Mouse (Mus musculus) embryonic facial prominence, embryonic 10.5 days (tissue): ENCODE results near the gene Arnt2. TPM values are rescaled to one million over a fixed set of nuclear protein-coding genes. Genes with fewer than 3 reads are reported as not detected.

ENCODE experiments used
- DNase-seq: peaks from one replicate; pipeline ENCODE4 v3.0.0-alpha.2; 2017; ENCODE audit warnings: low spot score
- H3K27ac ChIP-seq: fragments of 300-500 bp; sonication (generic); replicated peaks from 2 replicates; pipeline ENCODE4 v1.5.1; 2016; ENCODE audit warnings: mild to moderate bottlenecking
- H3K27me3 ChIP-seq: fragments of 300-500 bp; sonication (generic); replicated peaks from 2 replicates; pipeline ENCODE4 v1.6.1; 2016; ENCODE audit warnings: low read depth, mild to moderate bottlenecking; ENCODE audit not compliant: poor library complexity, severe bottlenecking
- H3K36me3 ChIP-seq: fragments of 300-500 bp; sonication (generic); replicated peaks from 2 replicates; pipeline ENCODE4 v1.6.1; 2016; ENCODE audit warnings: mild to moderate bottlenecking, moderate library complexity
- H3K4me1 ChIP-seq: fragments of 300-500 bp; sonication (generic); 2 replicates; pipeline ENCODE4 v1.6.1; 2016
- H3K4me3 ChIP-seq: fragments of 300-500 bp; sonication (generic); 2 replicates; pipeline ENCODE4 v1.5.1; 2016; ENCODE audit warnings: mild to moderate bottlenecking, moderate library complexity
- H3K9me3 ChIP-seq: fragments of 300-500 bp; sonication (generic); 2 replicates; pipeline ENCODE4 v1.6.1; 2016; ENCODE audit warnings: mild to moderate bottlenecking
- WGBS: fragments of 180-500 bp; shearing (Covaris S2); methylation state at CpG from one replicate; pipeline ENCODE4 v1.1.7; 2016; 5-methylcytosine and 5-hydroxymethylcytosine counted together
- polyA plus RNA-seq: library from polyadenylated mRNA; unstranded; fragments of >200 nt; fragmentation: Nextera tagmentation; extraction: Ambion mirVana; gene quantifications from 2 replicates; pipeline ENCODE4 v1.2.1, GENCODE M21; 2016

Arnt2 gene
- polyA plus RNA-seq, 1 experiment from 2014 or later, result 22.2 TPM

DNA sequence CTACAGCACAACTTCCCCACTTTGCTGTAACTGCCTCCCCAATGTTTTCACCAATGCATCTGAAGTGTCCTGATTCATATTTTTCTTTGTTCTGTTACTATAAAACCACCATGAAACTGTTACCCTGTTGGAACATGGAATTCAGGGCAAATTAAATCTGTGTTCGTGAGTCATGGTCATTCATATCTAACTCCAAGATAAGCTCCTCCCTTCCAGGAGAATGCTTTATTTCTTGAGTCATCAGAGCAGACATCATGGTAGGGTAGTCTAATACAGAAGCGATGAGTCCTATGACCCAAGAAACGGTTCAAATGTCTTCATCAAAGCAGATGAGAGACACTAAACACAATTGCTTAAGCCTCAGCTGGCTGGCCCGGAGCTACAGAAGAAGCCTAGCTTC, 25.2 kb downstream of the Arnt2 start:
- H3K27ac ChIP-seq, result no peak overlapping the region
- 91% methylated on average over 4 of the region's 4 CpGs for WGBS
- H3K36me3 ChIP-seq, result peaks cover 8% of the 10 kb centered on the region; the same call in 1 of the 2 replicates
- no peaks in the 10 kb centered on the region for H3K4me1 ChIP-seq
- H3K9me3 ChIP-seq, result no peaks in the 10 kb centered on the region
- no peak for DNase-seq
- no peak overlapping the region for H3K4me3 ChIP-seq
- H3K27me3 ChIP-seq, result no peaks in the 10 kb centered on the region

DNA sequence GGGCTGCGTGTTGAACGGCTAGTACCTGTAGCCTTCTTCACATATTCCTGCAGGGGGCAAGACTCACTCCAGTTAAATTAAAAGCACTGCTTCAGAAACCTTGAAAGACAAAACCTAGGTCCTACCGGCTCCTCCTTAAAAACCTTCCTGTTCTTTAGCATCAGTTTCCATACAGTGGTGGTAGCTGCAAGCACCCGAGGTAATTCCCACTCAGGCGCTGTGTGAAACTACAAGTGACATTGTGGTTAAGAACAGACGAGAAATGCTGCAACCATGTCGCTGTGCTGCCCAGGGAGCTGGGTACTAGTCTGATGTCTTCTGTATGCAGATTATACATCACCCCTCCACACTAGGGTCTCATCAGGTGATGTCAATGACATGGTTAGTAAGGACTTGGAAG, 25.9 kb downstream of the Arnt2 start:
- 91% methylated on average over 7 of the region's 7 CpGs for WGBS
- no peak for DNase-seq
- H3K9me3 ChIP-seq, result no peaks in the 10 kb centered on the region

DNA sequence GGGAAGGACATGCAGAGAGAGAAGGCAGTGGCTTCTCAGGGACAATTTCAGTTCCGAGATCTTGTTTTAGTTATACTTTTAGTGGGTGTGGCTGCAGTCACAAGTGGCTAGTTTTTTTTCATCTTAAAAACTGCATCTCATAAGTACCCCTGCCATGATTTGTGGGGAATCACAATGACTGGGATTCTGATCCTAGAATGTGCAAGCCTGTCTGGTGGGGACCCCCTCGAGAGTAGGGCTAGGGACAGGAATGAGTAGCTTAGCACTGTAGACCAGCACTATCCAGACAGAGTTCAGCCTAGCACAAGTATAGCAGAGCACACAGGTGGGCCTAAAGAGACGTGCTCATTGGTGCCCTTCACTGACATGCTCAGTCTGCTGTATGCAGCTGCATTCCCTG, 27.6 kb downstream of the Arnt2 start:
- H3K9me3 ChIP-seq, result no peaks in the 10 kb centered on the region
- peaks cover 8% of the 10 kb centered on the region; the same call in 1 of the 2 replicates for H3K36me3 ChIP-seq
- H3K4me1 ChIP-seq, result no peaks in the 10 kb centered on the region
- WGBS, result 88% methylated on average over 3 of the region's 3 CpGs
- no peaks in the 10 kb centered on the region for H3K27me3 ChIP-seq
- H3K4me3 ChIP-seq, result no peak overlapping the region
- DNase-seq, result no peak
- no peak overlapping the region for H3K27ac ChIP-seq

More for the DNA sequence above, 25.9 kb downstream of the Arnt2 start:
- peaks cover 8% of the 10 kb centered on the region; the same call in 1 of the 2 replicates for H3K36me3 ChIP-seq
- H3K27me3 ChIP-seq, result no peaks in the 10 kb centered on the region
- H3K4me3 ChIP-seq, result no peak overlapping the region
- no peak overlapping the region for H3K27ac ChIP-seq
- no peaks in the 10 kb centered on the region for H3K4me1 ChIP-seq

DNA sequence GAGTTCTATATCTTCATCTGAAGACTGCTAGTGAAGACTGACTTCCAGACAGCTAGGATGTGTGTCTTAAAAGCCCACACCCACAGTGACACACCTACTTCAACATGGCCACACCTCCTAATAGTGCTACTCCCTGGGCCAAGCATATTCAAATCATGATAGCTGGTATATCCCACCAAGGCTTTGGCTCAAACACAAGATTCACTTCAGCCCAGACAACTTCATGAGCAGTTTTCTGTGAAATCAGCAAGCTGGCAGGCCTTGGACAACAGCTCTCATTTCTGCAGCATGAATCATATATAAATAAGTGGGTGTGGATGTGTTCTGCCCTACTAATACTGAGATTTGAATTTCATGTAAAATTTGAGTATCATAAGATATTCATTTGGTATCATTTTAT, 29.2 kb downstream of the Arnt2 start:
- no peak overlapping the region for H3K4me3 ChIP-seq
- peaks cover 10% of the 10 kb centered on the region; the same call in 1 of the 2 replicates for H3K36me3 ChIP-seq
- no peak for DNase-seq
- H3K4me1 ChIP-seq, result no peaks in the 10 kb centered on the region
- H3K9me3 ChIP-seq, result no peaks in the 10 kb centered on the region
- no peak overlapping the region for H3K27ac ChIP-seq
- H3K27me3 ChIP-seq, result no peaks in the 10 kb centered on the region

DNA sequence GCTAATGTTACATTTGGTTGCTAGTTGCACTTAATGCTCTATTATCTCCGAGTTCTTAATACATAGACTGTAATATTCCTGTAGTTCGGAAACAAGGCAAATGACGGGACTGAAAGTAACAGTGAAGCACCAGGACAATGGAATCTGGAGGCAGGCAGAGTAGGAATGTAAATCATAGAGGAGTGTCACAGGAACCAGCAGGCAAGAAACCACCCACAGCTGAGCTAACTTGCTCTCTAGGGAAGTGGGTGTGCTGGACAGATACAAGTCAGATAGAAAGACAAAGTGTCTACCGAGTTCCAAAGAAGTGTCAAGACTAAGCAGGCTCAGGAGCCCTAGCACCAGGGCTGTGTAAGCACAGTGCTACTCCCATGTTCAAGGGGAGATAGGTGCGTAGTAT, 32.6 kb downstream of the Arnt2 start:
- Histone ChIP-seq H3K4me1 (no peaks in the 10 kb centered on the region), H3K9me3 (no peaks in the 10 kb centered on the region), H3K27ac (no peak overlapping the region), H3K36me3 (peaks cover 13% of the 10 kb centered on the region; the same call in 1 of the 2 replicates), H3K27me3 (no peaks in the 10 kb centered on the region), H3K4me3 (no peak overlapping the region)
- no peak for DNase-seq
- 81% methylated on average over 5 of the region's 5 CpGs for WGBS

DNA sequence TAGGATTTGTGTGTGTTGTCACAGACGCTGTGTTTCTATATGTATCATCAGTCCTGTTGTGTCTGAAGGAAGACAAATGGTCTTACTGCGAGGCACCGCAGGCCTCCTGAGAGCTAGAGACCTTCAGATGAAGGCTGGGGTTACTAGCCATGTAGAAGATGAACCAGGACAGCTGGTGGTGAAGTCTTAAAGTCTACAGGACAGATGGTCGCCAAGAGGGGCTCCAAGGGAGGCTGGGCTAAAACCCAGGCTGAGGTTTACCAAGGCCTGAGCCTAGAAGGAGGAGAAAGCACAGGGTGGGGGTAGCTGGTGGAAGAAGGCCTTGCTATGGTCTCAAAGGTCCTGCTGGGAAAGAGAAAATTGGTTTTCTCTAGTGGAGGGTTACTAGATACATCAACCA, 36.3 kb downstream of the Arnt2 start:
- Histone ChIP-seq H3K27me3 (no peaks in the 10 kb centered on the region), H3K27ac (no peak overlapping the region), H3K36me3 (peaks cover 5% of the 10 kb centered on the region; the same call in 1 of the 2 replicates), H3K4me3 (no peak overlapping the region), H3K4me1 (no peaks in the 10 kb centered on the region), H3K9me3 (no peaks in the 10 kb centered on the region)
- 90% methylated on average over 4 of the region's 4 CpGs for WGBS
- no peak for DNase-seq

DNA sequence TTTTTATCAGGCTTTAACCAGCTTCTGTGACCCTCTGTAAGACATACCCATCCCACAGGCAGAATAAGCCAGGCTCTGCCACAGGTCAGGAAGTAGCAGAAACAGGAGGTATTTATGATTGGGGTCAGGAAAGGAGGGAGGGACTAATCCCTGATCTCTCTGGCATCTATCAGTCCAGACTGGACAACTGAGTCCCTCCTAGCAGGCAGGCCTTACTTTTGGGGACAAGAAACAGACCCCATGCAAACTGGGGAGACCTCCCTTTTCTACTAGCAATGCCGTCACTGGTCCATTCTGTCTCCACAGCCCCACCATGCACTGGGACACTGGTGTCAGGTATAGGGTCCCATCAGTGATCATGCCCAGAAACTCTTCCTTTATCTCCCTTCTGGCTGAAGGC, 37.1 kb downstream of the Arnt2 start:
- no peak for DNase-seq
- H3K4me1 ChIP-seq, result no peaks in the 10 kb centered on the region
- H3K4me3 ChIP-seq, result no peak overlapping the region
- no peaks in the 10 kb centered on the region for H3K9me3 ChIP-seq
- whole genome bisulfite sequencing, result 92% methylated on average over 1 of the region's 1 CpGs
- no peak overlapping the region for H3K27ac ChIP-seq
- peaks cover 5% of the 10 kb centered on the region; the same call in 1 of the 2 replicates for H3K36me3 ChIP-seq
- no peaks in the 10 kb centered on the region for H3K27me3 ChIP-seq

DNA sequence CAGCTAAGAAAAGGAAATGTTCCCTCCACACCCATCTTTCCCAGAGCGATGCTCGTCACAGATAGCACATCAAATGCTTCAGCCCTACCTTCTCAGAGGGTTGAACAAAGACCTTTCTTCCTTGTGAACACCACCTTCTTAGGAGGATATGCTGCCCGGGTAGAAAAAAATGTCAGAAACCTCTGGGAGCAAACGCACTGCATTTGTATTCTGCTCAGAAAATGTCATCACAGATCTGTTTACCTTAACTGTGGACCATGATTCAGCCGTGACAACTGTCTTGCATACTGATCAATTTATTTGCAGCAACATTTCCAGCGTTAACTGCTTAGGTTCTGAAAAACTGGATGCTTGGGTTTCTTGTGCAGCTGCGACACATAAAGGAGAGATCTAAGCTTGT, 37.7 kb downstream of the Arnt2 start:
- 83% methylated on average over 7 of the region's 7 CpGs for WGBS
- DNase-seq, result no peak
- H3K27ac ChIP-seq, result no peak overlapping the region
- H3K27me3 ChIP-seq, result no peaks in the 10 kb centered on the region
- H3K9me3 ChIP-seq, result no peaks in the 10 kb centered on the region
- peaks cover 5% of the 10 kb centered on the region; the same call in 1 of the 2 replicates for H3K36me3 ChIP-seq
- no peak overlapping the region for H3K4me3 ChIP-seq
- no peaks in the 10 kb centered on the region for H3K4me1 ChIP-seq

DNA sequence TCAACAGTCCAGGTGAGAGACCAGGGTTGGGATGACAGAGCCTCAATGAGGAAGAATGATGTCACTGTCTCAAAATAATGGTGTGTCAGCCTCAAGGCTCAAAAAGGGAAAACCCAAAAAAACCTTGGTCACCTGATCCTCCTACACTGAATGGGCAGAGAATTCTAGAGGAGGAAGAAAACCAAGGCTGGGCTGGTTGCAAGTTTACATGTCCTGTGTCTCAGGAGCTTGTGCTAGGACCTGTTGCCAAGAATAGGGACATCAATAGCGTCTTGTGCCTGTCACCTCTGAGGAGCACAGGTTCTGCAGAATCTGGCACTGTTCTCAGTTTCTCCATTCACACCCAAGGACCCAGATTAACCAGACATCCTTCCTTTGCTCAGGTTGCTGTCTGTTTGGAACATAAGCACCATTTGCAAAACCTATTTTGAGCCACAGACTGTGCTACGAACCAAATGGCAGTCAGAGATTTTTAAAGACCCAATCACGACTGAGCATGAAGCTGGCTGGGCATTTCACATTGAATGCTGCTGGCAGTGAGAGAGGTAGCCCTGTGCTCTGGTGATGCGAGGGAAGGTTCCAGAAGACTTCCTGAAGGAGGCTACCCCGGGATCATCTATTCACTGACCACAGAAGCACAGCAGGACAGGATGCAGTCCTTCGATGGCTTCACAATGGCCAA, 38.9 kb downstream of the Arnt2 start:
- no peak overlapping the region for H3K4me3 ChIP-seq
- H3K27ac ChIP-seq, result no peak overlapping the region
- no peaks in the 10 kb centered on the region for H3K27me3 ChIP-seq
- 87% methylated on average over 6 of the region's 6 CpGs for WGBS
- DNase-seq, result no peak
- no peaks in the 10 kb centered on the region for H3K4me1 ChIP-seq
- H3K36me3 ChIP-seq, result peaks cover 8% of the 10 kb centered on the region; the same call in 1 of the 2 replicates
- no peaks in the 10 kb centered on the region for H3K9me3 ChIP-seq

DNA sequence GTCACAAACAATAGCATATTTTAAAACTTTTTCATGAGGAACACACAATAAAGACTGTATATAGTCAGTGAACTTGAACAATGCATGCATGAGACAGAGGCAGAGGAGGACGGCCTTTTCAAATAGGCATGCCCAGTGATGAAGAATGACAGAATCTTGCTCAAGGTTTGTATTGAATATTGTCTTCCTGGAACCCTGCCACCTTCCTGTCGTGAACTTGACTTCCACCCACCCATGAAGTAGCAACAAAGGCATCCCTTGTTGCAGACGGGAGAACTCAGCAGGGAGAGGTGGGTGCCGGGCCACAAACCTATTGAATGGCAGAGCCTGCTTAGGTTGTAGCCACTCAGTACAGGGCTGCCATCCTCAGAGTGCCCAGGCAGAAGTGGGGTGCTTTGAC, 43.7 kb downstream of the Arnt2 start:
- Histone ChIP-seq H3K36me3 (peaks cover 8% of the 10 kb centered on the region; the same call in 1 of the 2 replicates), H3K4me3 (no peak overlapping the region)
- 82% methylated on average over 4 of the region's 4 CpGs for WGBS

DNA sequence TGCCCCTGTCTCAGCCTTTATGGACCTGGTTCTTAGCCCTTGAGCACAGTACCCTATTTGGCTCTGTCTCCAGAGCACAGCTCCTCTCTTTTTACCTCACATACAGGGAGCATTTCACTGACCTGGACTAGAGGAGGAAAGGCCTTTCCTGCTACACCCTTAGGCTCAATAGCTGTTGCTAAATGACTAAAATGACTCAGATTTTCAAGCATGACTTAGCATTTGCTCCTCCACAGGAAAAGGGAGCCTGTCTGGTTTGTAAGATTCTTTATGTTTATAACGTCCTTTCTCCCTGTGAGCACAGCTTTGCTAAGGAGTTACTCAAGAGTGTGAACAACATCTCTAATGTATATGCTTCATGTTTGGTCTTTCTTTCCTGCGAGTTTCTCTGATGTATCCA, 47.3 kb downstream of the Arnt2 start:
- no peak overlapping the region for H3K27ac ChIP-seq
- WGBS, result 63% methylated on average over 2 of the region's 2 CpGs
- no peak for DNase-seq

More for the DNA sequence above, 43.7 kb downstream of the Arnt2 start:
- Histone ChIP-seq H3K9me3 (no peaks in the 10 kb centered on the region), H3K27me3 (no peaks in the 10 kb centered on the region), H3K4me1 (no peaks in the 10 kb centered on the region), H3K27ac (no peak overlapping the region)
- no peak for DNase-seq

DNA sequence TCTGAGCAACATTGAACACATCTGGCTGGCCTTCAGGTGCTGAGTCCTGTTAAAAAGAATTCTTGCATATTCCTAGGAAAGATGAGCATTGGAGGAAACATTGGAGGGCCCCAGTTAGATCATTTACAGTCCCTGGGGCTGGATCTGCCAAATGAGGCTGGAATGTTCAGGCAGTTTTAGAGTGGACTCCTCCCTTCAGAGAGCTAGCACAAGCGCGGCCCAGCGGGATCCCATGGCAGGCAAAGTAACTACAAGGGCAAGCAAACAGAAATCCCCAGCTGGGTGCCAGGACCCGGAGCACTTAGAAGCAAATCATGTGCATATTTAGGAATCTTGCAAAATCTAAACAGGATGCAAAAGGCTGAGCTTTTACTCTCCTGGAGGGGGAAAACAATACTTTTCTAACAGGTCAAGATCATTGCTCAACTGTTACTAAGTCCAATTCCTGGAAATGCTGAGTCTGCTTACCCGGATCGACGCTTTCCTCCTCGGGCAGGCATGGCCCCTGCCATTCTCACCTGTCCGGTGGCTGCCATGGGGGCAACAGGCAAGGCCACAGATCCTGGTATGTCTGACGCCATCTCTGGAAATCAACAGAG, 48.8 kb downstream of the Arnt2 start:
- Histone ChIP-seq H3K36me3 (peaks cover 36% of the 10 kb centered on the region), H3K27me3 (no peaks in the 10 kb centered on the region), H3K27ac (no peak overlapping the region), H3K4me1 (no peaks in the 10 kb centered on the region), H3K4me3 (no peak overlapping the region), H3K9me3 (no peaks in the 10 kb centered on the region)
- DNase-seq, result peak; percentile 14
- WGBS, result 76% methylated on average over 10 of the region's 10 CpGs

More for the DNA sequence above, 47.3 kb downstream of the Arnt2 start:
- Histone ChIP-seq H3K4me1 (no peaks in the 10 kb centered on the region), H3K36me3 (peaks cover 39% of the 10 kb centered on the region), H3K4me3 (no peak overlapping the region), H3K27me3 (no peaks in the 10 kb centered on the region), H3K9me3 (no peaks in the 10 kb centered on the region)

DNA sequence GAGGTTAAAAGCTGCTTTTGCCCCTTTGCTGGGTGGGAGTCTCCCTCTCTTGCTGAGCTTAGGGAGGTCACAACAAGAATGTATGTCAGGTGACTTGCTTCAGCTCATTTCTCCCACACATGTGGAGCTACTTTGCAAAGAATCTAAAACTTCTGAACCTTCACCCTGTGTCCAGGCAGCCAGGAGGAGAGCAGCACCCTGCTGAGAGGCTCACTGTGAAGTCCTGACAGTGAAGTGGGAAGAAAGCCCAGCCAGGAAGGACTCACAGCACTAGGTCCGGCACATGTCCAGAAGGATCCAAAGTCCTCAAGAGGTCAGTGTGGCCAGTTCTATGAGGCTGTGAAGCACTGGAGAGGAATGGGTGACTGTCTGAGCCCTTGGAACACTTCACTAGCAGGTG, 51.5 kb downstream of the Arnt2 start:
- no peaks in the 10 kb centered on the region for H3K9me3 ChIP-seq
- 0 out of 2 replicates have a peak overlapping the region, but pooled peaks have one; percentile 35 for H3K27ac ChIP-seq
- no peak for DNase-seq
- WGBS, result 59% methylated on average over 1 of the region's 1 CpGs
- peaks cover 39% of the 10 kb centered on the region for H3K36me3 ChIP-seq
- H3K4me3 ChIP-seq, result no peak overlapping the region
- no peaks in the 10 kb centered on the region for H3K4me1 ChIP-seq
- H3K27me3 ChIP-seq, result no peaks in the 10 kb centered on the region
